Mouse (Mus musculus) liver, adult 2 months (tissue): ENCODE measurements around the gene Pigk.

Experiments used
- CTCF ChIP-seq: fragments of 200-500 bp; IDR thresholded peaks from 2 replicates; pipeline ENCODE4 v1.5.1; 2011; ENCODE audit warnings: low read depth, low read length, control low read depth
- POLR2A ChIP-seq: fragments of 200-500 bp; IDR thresholded peaks from 2 replicates; pipeline ENCODE4 v1.6.1; 2011; ENCODE audit warnings: low read length, control low read depth; ENCODE audit not compliant: insufficient read depth; ENCODE audit errors: extremely low read depth

GRCm38 (mm10) chr3:152705826-152706225 is 8.1 kb upstream of the Pigk start:
- TF ChIP-seq CTCF (no peak), POLR2A (no peak)
